Mouse (Mus musculus) embryonic facial prominence, embryonic 11.5 days (tissue): ENCODE data around the gene Ttc7b. TPM values are rescaled to one million over a fixed set of nuclear protein-coding genes. Genes with fewer than 3 reads are reported as not detected.

Source experiments
- ATAC-seq: fragments of 200-750 bp; cut with Nextera tagmentation; replicated peaks from 2 replicates; pipeline ENCODE4 v1.8.0; 2017; ENCODE audit warnings: low read depth; ENCODE audit not compliant: insufficient number of reproducible peaks, low FRiP score, low TSS enrichment
- DNase-seq: peaks from one replicate; pipeline ENCODE4 v3.0.0-alpha.2; 2015; ENCODE audit warnings: low spot score
- H3K27ac ChIP-seq: fragments of 300-500 bp; sonication (generic); replicated peaks from 2 replicates; pipeline ENCODE4 v1.5.1; 2014; ENCODE audit warnings: mild to moderate bottlenecking, low read depth, low read length, control low read depth
- H3K27me3 ChIP-seq: fragments of 300-500 bp; sonication (generic); 2 replicates; pipeline ENCODE4 v1.6.1; 2014; ENCODE audit warnings: mild to moderate bottlenecking, low read length, moderate library complexity, mixed read lengths; ENCODE audit not compliant: control insufficient read depth, insufficient read depth
- H3K36me3 ChIP-seq: fragments of 300-500 bp; sonication (generic); replicated peaks from 2 replicates; pipeline ENCODE4 v1.6.1; 2014; ENCODE audit warnings: low read depth, mild to moderate bottlenecking, low read length, moderate library complexity, mixed read lengths; ENCODE audit not compliant: control insufficient read depth, insufficient read depth
- H3K4me1 ChIP-seq: fragments of 300-500 bp; sonication (generic); 2 replicates; pipeline ENCODE4 v1.6.1; 2014; ENCODE audit warnings: low read length, mixed read lengths; ENCODE audit not compliant: control insufficient read depth, insufficient read depth
- H3K4me2 ChIP-seq: fragments of 300-500 bp; sonication (generic); 2 replicates; pipeline ENCODE4 v1.6.1; 2014; ENCODE audit warnings: low read depth, mild to moderate bottlenecking, control low read depth, low read length, moderate library complexity
- H3K4me3 ChIP-seq: fragments of 300-500 bp; sonication (generic); 2 replicates; pipeline ENCODE4 v1.5.1; 2014; ENCODE audit warnings: low read depth, low read length, control low read depth
- H3K9ac ChIP-seq: fragments of 300-500 bp; sonication (generic); replicated peaks from 2 replicates; pipeline ENCODE4 v1.6.1; 2014; ENCODE audit warnings: mild to moderate bottlenecking, control low read depth, low read length
- H3K9me3 ChIP-seq: fragments of 300-500 bp; sonication (generic); replicated peaks from 2 replicates; pipeline ENCODE4 v1.6.1; 2016; ENCODE audit warnings: mild to moderate bottlenecking, low read length, inconsistent platforms, mixed read lengths; ENCODE audit not compliant: control insufficient read depth
- WGBS: fragments of 180-500 bp; shearing (Covaris S2); extraction: QIAGEN DNeasy Blood & Tissue Kit; methylation state at CpG from one replicate; pipeline ENCODE4 v1.1.7; 2014; 5-methylcytosine and 5-hydroxymethylcytosine counted together
- polyA plus RNA-seq: library from polyadenylated mRNA; unstranded; fragments of >200 nt; fragmentation: Nextera tagmentation; extraction: Ambion mirVana; gene quantifications from 2 replicates; pipeline ENCODE4 v1.2.1, GENCODE M21; 2014

Gene Ttc7b
- polyA plus RNA-seq, 1 experiment from 2014 or later, result 10.0 TPM

DNA sequence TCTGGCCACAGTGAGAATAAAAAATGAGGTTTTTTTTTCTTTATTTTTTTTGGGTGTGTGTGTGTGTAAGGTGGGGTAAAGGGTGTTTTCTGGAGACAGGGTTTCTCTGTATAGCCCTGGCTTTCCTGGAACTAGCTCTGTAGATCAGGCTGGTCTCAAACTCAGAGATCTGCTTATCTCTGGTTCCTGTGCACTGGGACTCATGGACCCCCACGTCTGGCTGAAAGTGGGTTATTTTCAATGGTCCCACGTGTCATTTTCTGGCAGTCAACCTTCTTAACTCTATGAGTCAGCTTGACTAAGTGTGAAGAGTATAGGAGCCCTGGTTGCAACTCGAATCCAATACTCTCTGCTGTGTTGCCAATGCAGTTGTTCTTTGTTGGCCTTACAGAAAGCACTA is 127.1 kb downstream of the Ttc7b start:
- WGBS, result 75% methylated on average over 3 of the region's 3 CpGs
- no peak overlapping the region for H3K27ac ChIP-seq
- H3K4me3 ChIP-seq, result no peak overlapping the region
- H3K4me2 ChIP-seq, result no peak overlapping the region
- ATAC-seq, result no peak
- H3K9me3 ChIP-seq, result no peaks in the 10 kb centered on the region
- H3K9ac ChIP-seq, result no peak overlapping the region
- H3K27me3 ChIP-seq, result no peaks in the 10 kb centered on the region
- no peaks in the 10 kb centered on the region for H3K4me1 ChIP-seq
- H3K36me3 ChIP-seq, result no peaks in the 10 kb centered on the region
- no peak for DNase-seq

DNA sequence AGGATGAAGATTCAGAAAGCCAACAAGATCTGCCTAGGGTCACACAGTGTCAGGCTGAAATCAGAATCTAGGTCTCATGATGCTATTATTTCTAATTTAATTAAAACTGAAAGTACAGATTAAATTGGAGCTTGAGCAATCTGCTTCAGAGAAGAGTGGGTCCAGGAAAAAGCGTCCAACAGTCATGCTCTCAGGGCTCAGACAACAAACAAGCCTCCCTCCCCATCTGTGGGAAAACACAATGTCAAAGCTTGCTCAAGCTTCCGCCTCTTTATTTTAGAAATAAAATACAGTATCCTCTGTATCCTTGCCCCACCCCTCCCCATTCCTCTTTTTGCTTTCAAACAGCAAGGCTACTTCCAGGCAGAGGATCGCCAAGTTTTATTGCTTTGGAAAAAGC is 127.5 kb downstream of the Ttc7b start:
- ATAC-seq, result no peak
- Histone ChIP-seq H3K9me3 (no peaks in the 10 kb centered on the region), H3K36me3 (no peaks in the 10 kb centered on the region), H3K4me3 (no peak overlapping the region), H3K27ac (no peak overlapping the region), H3K4me1 (no peaks in the 10 kb centered on the region), H3K27me3 (no peaks in the 10 kb centered on the region), H3K4me2 (no peak overlapping the region), H3K9ac (no peak overlapping the region)
- 81% methylated on average over 3 of the region's 3 CpGs for WGBS
- DNase-seq, result no peak

DNA sequence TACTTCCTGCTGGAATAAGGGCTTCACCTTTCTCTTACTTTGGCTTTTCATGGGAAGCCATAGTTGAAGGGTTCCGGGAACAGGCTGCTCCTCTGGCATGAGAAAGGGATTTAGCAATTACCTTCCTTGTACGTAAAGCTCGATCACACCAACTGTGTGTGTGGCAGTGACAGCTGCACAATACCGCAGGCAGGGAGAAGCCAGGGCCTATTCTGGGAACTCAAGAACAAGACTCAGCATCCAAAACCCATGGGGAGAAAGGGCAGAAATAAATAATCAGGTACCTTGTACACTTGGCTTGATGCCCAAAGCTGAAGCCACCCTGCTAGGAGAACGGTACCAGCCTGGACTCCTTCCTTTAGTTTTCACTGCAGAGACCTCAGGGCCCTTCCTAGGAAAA is 128.2 kb downstream of the Ttc7b start:
- DNase-seq (no peak), ATAC-seq (no peak)
- WGBS, result 87% methylated on average over 5 of the region's 5 CpGs
- Histone ChIP-seq H3K9ac (no peak overlapping the region), H3K4me2 (no peak overlapping the region), H3K4me1 (no peaks in the 10 kb centered on the region), H3K27me3 (no peaks in the 10 kb centered on the region), H3K36me3 (no peaks in the 10 kb centered on the region), H3K27ac (no peak overlapping the region), H3K9me3 (no peaks in the 10 kb centered on the region), H3K4me3 (no peak overlapping the region)

DNA sequence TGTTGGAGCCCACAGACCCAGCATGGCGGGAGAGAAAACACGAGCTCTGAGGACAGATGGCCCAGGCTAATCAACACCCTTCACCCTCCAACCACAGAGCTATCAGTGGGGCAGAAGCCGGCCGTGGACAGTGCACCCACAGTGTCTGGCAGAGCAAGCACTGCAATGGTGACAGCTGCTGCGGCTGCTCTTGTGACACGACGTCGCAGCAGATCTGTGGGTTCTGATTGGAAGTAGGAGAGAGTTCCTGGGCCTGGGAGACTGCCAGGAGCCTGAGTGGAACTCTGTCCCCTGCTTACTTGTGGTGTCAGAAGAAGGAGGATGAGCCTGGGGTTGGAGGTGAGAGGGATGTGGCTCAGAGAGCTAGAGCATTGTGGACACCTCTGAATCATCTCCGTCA is 128.7 kb downstream of the Ttc7b start:
- no peak for ATAC-seq
- H3K9ac ChIP-seq, result no peak overlapping the region
- H3K4me1 ChIP-seq, result no peaks in the 10 kb centered on the region
- H3K27ac ChIP-seq, result no peak overlapping the region
- H3K9me3 ChIP-seq, result no peaks in the 10 kb centered on the region
- DNase-seq, result no peak
- no peaks in the 10 kb centered on the region for H3K36me3 ChIP-seq
- no peaks in the 10 kb centered on the region for H3K27me3 ChIP-seq
- H3K4me2 ChIP-seq, result no peak overlapping the region
- WGBS, result 85% methylated on average over 9 of the region's 9 CpGs
- H3K4me3 ChIP-seq, result no peak overlapping the region

DNA sequence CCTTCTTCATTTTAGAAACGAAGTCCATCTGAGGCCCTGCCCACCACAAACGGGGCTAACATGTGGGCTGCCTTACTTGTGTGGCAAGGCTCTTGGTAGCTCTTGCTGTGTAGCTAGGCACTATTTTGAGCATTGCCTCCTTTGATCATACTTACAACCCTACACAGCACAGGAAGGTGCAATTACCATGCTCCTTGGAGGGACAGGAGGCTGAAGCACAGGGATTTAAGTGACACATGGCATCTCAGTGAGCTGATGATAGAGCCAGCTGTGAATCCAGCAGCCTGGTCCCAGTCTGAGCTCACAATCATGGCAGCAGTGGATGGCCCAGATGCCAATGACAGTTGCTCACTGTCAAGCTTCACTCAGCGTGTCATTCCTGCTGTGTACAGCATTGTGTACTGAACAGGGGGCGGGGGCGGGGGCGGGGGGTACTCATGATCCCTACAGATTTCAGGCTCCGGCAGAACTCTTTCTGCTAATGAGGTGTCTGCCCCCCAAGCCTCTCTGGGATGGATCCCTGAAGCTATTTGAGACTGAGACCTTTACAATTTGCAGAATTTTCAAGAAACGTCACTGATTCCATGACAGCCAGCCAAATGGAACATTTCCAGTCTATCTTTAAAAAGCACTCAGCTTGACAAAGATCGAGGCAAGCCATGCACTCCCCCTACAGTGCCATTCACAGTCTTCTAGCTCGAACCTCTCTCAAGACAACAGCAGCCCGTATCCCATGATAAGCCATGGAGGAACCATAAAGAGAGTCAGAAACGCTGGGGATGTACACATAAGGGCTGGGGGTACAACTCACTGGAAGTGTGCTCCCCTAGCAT is 130.5 kb downstream of the Ttc7b start:
- Histone ChIP-seq H3K4me3 (no peak overlapping the region), H3K9me3 (no peaks in the 10 kb centered on the region), H3K4me1 (no peaks in the 10 kb centered on the region), H3K36me3 (no peaks in the 10 kb centered on the region), H3K27ac (no peak overlapping the region), H3K4me2 (no peak overlapping the region), H3K9ac (no peak overlapping the region), H3K27me3 (no peaks in the 10 kb centered on the region)
- 74% methylated on average over 12 of the region's 12 CpGs for WGBS
- ATAC-seq (no peak), DNase-seq (no peak)

DNA sequence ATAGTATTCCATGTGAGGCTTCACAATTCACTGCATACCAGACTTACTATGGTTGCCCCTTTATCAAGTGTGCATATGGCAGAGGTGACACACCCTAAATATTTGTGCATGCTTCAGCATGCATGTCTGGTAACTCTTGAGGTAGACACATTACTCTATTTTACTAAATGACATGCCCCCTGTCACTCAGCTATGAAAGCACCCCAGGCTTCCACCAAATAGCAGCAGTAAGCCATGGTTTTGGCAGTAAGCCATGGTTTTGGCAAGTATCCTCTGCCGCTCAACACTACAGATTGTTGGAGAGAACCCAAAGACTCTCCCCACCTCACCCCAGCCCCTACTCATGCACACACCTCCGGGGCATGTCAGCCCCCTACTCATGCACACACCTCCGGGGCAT is 134.4 kb downstream of the Ttc7b start:
- no peak overlapping the region for H3K9ac ChIP-seq
- no peak overlapping the region for H3K4me3 ChIP-seq
- H3K36me3 ChIP-seq, result no peaks in the 10 kb centered on the region
- H3K4me2 ChIP-seq, result no peak overlapping the region
- H3K27me3 ChIP-seq, result no peaks in the 10 kb centered on the region
- H3K9me3 ChIP-seq, result no peaks in the 10 kb centered on the region
- H3K27ac ChIP-seq, result no peak overlapping the region
- no peaks in the 10 kb centered on the region for H3K4me1 ChIP-seq
- ATAC-seq (no peak), DNase-seq (no peak)
- 86% methylated on average over 3 of the region's 3 CpGs for WGBS

DNA sequence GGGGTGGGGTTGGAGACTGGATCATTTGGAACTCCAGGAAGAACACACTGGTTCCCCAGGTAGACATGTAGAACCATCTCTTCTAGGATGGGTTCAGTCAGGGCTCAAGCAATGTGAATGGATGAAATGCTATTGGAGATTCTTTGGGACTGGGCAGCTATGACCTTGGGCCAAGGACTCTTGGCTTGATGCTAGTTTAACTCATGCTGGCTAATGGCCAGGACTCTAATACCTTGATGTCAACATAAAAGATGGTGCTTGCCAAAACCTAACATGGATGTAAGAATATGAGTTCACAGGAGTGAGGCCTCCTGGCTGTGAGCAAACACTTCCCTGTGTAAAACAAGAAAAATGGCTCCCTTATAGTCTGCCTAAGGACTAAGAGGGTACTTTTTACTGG is 138.1 kb downstream of the Ttc7b start:
- H3K36me3 ChIP-seq, result no peaks in the 10 kb centered on the region
- no peak overlapping the region for H3K4me3 ChIP-seq
- no peak for DNase-seq
- H3K27me3 ChIP-seq, result no peaks in the 10 kb centered on the region
- H3K9me3 ChIP-seq, result no peaks in the 10 kb centered on the region
- H3K4me2 ChIP-seq, result no peak overlapping the region
- H3K4me1 ChIP-seq, result no peaks in the 10 kb centered on the region
- no peak for ATAC-seq
- H3K27ac ChIP-seq, result no peak overlapping the region
- no peak overlapping the region for H3K9ac ChIP-seq

DNA sequence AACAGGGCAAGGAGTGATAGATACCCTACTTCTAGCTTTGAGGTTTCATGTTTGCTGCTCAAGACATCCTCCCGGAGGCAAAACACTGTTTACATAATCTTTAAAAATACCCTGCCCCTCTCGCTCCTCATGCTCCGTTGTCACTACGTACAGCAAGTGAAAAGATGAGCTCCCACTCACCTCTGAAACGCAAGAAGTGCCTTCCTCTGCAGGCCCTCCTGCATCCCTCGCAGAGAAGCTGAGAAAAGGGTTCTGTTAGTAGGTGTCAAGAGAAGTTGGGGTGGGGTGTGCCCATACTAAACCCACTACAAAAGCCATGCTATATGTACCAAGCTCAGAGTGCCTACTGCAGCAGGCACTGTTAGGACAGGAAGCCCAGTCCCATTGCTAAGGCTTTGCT is 138.7 kb downstream of the Ttc7b start:
- Histone ChIP-seq H3K9me3 (no peaks in the 10 kb centered on the region), H3K4me3 (no peak overlapping the region), H3K4me1 (no peaks in the 10 kb centered on the region), H3K36me3 (no peaks in the 10 kb centered on the region), H3K27me3 (no peaks in the 10 kb centered on the region), H3K9ac (no peak overlapping the region), H3K4me2 (no peak overlapping the region), H3K27ac (no peak overlapping the region)
- DNase-seq (no peak), ATAC-seq (no peak)
- 91% methylated on average over 6 of the region's 6 CpGs for WGBS
